Mouse (Mus musculus): ENCODE results near the gene Plg.

GRCm38 (mm10) chr17:12388239-12388638 lies 9.8 kb downstream of the Plg start:
- TF ChIP-seq CTCF (IDR thresholded peaks at IDR 0.05) (no peak), EP300 (IDR thresholded peaks at IDR 0.05; ENCODE audit: insufficient read depth, low read depth, low read length) (no peak)

All from heart, adult 2 months (tissue).